ENCODE assay signal across 19 mouse cellular contexts in genomic region chr14:21547965-21548364, GRCm38 (mm10).
A peak's percentile ranks its signal among the peaks of the same experiment; 100 is the strongest.
DNase-seq lines count a peak whose midpoint lies in the region; ATAC-seq and TF ChIP-seq lines count a peak whose summit lies in the region.
"Had no signal": no experiment of that assay in that cellular context is flagged by ENCODE, and none has a peak within 500 bp of the region (broad histone marks: within the 10 kb centered on the region; RNA-seq: fewer than 3 reads in every experiment).

No protein-coding gene starts in this region.

- no peak overlapping the region for H3K9ac ChIP-seq in embryonic facial prominence, embryonic 12.5 days
- no peak overlapping the region for H3K9ac ChIP-seq in midbrain, embryonic 12.5 days (replicated peaks)
- H3K9ac ChIP-seq: limb, embryonic 12.5 days; liver, embryonic 13.5 days; lung, embryonic 15.5 days; neural tube, embryonic 13.5 days had no signal

- peak overlapping the region; percentile 46; the same call in 1 of the 2 replicates for H3K27ac ChIP-seq in embryonic facial prominence, embryonic 12.5 days
- no peak overlapping the region for H3K27ac ChIP-seq in embryonic facial prominence, embryonic 10.5 days (replicated peaks)
- H3K27ac ChIP-seq in left cerebral cortex, adult 2 months, result peak overlapping the region; percentile 15; the same call in 1 of the 2 replicates
- H3K27ac ChIP-seq in midbrain, embryonic 12.5 days (replicated peaks), result peak overlapping the region; percentile 59; the same call in 1 of the 2 replicates
- H3K27ac ChIP-seq: lung, embryonic 15.5 days; macrophage; neural tube, embryonic 13.5 days had no signal

- intact Hi-C loops in left cerebral cortex, adult 2 months (cut with DNase I), result no loop called here

- WGBS in embryonic facial prominence, embryonic 12.5 days, result 55% methylated on average over 3 of the region's 3 CpGs
- 71% methylated on average over 3 of the region's 3 CpGs for WGBS in embryonic facial prominence, embryonic 10.5 days
- 22% methylated on average over 3 of the region's 3 CpGs for whole genome bisulfite sequencing in midbrain, embryonic 12.5 days

- no peaks in the 10 kb centered on the region for H3K27me3 ChIP-seq in embryonic facial prominence, embryonic 12.5 days
- no peaks in the 10 kb centered on the region for H3K27me3 ChIP-seq in embryonic facial prominence, embryonic 10.5 days (replicated peaks; ENCODE audit: low read depth, poor library complexity, severe bottlenecking)
- no peaks in the 10 kb centered on the region for H3K27me3 ChIP-seq in midbrain, embryonic 12.5 days
- H3K27me3 ChIP-seq: limb, embryonic 12.5 days; liver, embryonic 13.5 days; lung, embryonic 15.5 days; neural tube, embryonic 13.5 days had no signal

- H3K4me3 ChIP-seq in embryonic facial prominence, embryonic 12.5 days, result no peak overlapping the region
- H3K4me3 ChIP-seq in embryonic facial prominence, embryonic 10.5 days, result no peak overlapping the region
- H3K4me3 ChIP-seq in left cerebral cortex, adult 2 months, result no peak overlapping the region
- no peak overlapping the region for H3K4me3 ChIP-seq in midbrain, embryonic 12.5 days
- H3K4me3 ChIP-seq: limb, embryonic 12.5 days; liver, embryonic 13.5 days; lung, embryonic 15.5 days; neural tube, embryonic 13.5 days had no signal

- no peak for ATAC-seq in embryonic facial prominence, embryonic 12.5 days (ENCODE audit: insufficient number of reproducible peaks, insufficient read depth, low FRiP score, low TSS enrichment)
- no peak for ATAC-seq in midbrain, embryonic 12.5 days (ENCODE audit: low FRiP score, low read depth)
- ATAC-seq in inflammation-experienced regulatory T-cells, adult 6 months, result no peak
- ATAC-seq: intestine, embryonic 16.5 days had no signal

- no peak overlapping the region for H3K4me2 ChIP-seq in embryonic facial prominence, embryonic 12.5 days (replicated peaks)
- H3K4me2 ChIP-seq in midbrain, embryonic 12.5 days (replicated peaks), result no peak overlapping the region
- H3K4me2 ChIP-seq: lung, embryonic 15.5 days; neural tube, embryonic 13.5 days had no signal

- no peak for DNase-seq in embryonic facial prominence, embryonic 10.5 days (ENCODE audit: low spot score)
- no peak for DNase-seq in left cerebral cortex, adult 2 months (ENCODE audit: extremely low spot score in 1 of 2, low spot score in 2 of 2)
- no peak for DNase-seq in left cerebral cortex, adult 8-10 months (ENCODE audit: low spot score in 2 of 2)
- no peak for DNase-seq in spleen, postnatal 10 days (ENCODE audit: low spot score in 2 of 2)
- no peak for DNase-seq in kidney, postnatal 10 days
- DNase-seq: adrenal gland, adult 2 months; cerebellum, postnatal 25 days; gastrocnemius, postnatal 25 days; heart, postnatal 10 days; liver, embryonic 13.5 days; right cerebral cortex, postnatal 14 days had no signal

- H3K4me1 ChIP-seq in embryonic facial prominence, embryonic 12.5 days, result peaks cover 35% of the 10 kb centered on the region
- peaks cover 36% of the 10 kb centered on the region for H3K4me1 ChIP-seq in embryonic facial prominence, embryonic 10.5 days
- peaks cover 60% of the 10 kb centered on the region for H3K4me1 ChIP-seq in midbrain, embryonic 12.5 days

- H3K9me3 ChIP-seq in embryonic facial prominence, embryonic 12.5 days, result no peaks in the 10 kb centered on the region
- H3K9me3 ChIP-seq in embryonic facial prominence, embryonic 10.5 days, result no peaks in the 10 kb centered on the region
- H3K9me3 ChIP-seq in midbrain, embryonic 12.5 days, result no peaks in the 10 kb centered on the region
- H3K9me3 ChIP-seq: limb, embryonic 12.5 days; liver, embryonic 13.5 days; lung, embryonic 15.5 days; neural tube, embryonic 13.5 days had no signal

- no peak for TF ChIP-seq CTCF in left cerebral cortex, adult 2 months (IDR thresholded peaks at IDR 0.05)

- H3K36me3 ChIP-seq in embryonic facial prominence, embryonic 12.5 days, result no peaks in the 10 kb centered on the region
- no peaks in the 10 kb centered on the region for H3K36me3 ChIP-seq in embryonic facial prominence, embryonic 10.5 days (replicated peaks)
- H3K36me3 ChIP-seq in midbrain, embryonic 12.5 days, result no peaks in the 10 kb centered on the region
- H3K36me3 ChIP-seq: liver, embryonic 13.5 days; lung, embryonic 15.5 days; neural tube, embryonic 13.5 days had no signal
